Mouse (Mus musculus): ENCODE data around the gene Fam183b. TPM values are rescaled to one million over a fixed set of nuclear protein-coding genes. Genes with fewer than 3 reads are reported as not detected.

Gene Fam183b
- total RNA-seq, 2 experiments from 2014 or later, result 5.9 to 7.5 TPM

GRCm38 (mm10) chr11:58772888-58773287 lies 28.9 kb downstream of the Fam183b start, which contains the start of gene Olfr315:
Gene Olfr315 (plus strand): TSS chr11:58773188.
- DNase-seq, result no peak

- no peak for DNase-seq
These were observed 49.3 kb downstream of the Fam183b start, which contains the start of gene Olfr316 for GRCm38 (mm10) chr11:58752434-58752833. Gene Olfr316 (plus strand): TSS chr11:58752734.

GRCm38 (mm10) chr11:58751096-58751495 lies 50.7 kb downstream of the Fam183b start:
- DNase-seq, result peak; percentile 12 to 13

Other genes with a start within 250 kb of the Fam183b start
- gene Olfr328, start 246.3 kb downstream of the Fam183b start, total RNA-seq (2021), result under 1 TPM in 1 of 2 experiments, not detected in 1; 0.15 TPM
- gene Olfr224, start 231.4 kb downstream of the Fam183b start, total RNA-seq (2021), result not detected
- gene Olfr325, start 224.2 kb downstream of the Fam183b start, total RNA-seq (2021), result not detected
- gene Olfr324, start 206.8 kb downstream of the Fam183b start, total RNA-seq (2021), result not detected
- gene 2210407C18Rik, start 185.9 kb downstream of the Fam183b start, total RNA-seq (2021), result not detected
- gene Olfr323, start 171.5 kb downstream of the Fam183b start, total RNA-seq (2021), result not detected
- not detected for gene Trim58, start 161.5 kb downstream of the Fam183b start, total RNA-seq (2021)
- not detected for gene Olfr322, start 143.2 kb downstream of the Fam183b start, total RNA-seq (2021)
- not detected for gene Olfr320, start 120.9 kb downstream of the Fam183b start, total RNA-seq (2021)
- not detected for gene Olfr319, start 102.8 kb downstream of the Fam183b start, total RNA-seq (2021)
- not detected for gene Olfr318, start 77.9 kb downstream of the Fam183b start, total RNA-seq (2021)
- under 1 TPM in 1 of 2 experiments, not detected in 1; 0.20 TPM for gene Olfr317, start 62.7 kb downstream of the Fam183b start, total RNA-seq (2021)
- under 1 TPM; 0.45 to 0.48 TPM for gene Olfr316, start 49.2 kb downstream of the Fam183b start, total RNA-seq (2021)
- gene Olfr315, start 28.8 kb downstream of the Fam183b start, total RNA-seq (2021), result not detected
- not detected for gene Olfr314, start 19.0 kb downstream of the Fam183b start, total RNA-seq (2021)
- not detected for gene Olfr313, start 13.0 kb upstream of the Fam183b start, total RNA-seq (2021)
- not detected for gene Olfr312, start 27.3 kb upstream of the Fam183b start, total RNA-seq (2021)
- not detected for gene Olfr311, start 37.3 kb upstream of the Fam183b start, total RNA-seq (2021)
- gene Gm12258, start 45.2 kb upstream of the Fam183b start, total RNA-seq (2021), result 10 to 100 TPM; 19.3 to 20.0 TPM
- 10 to 100 TPM in 1 of 2 experiments, 1 to 10 TPM in 1; 9.7 to 12.2 TPM for gene 2810021J22Rik, start 65.3 kb upstream of the Fam183b start, total RNA-seq (2021)
- 1 to 10 TPM; 8.4 to 9.2 TPM for gene Zfp39, start 102.3 kb upstream of the Fam183b start, total RNA-seq (2021)
- under 1 TPM in 1 of 2 experiments, not detected in 1; 0.12 TPM for gene Btnl10, start 115.9 kb upstream of the Fam183b start, total RNA-seq (2021)
- 100 to 1,000 TPM; 478 to 523 TPM for gene Rnf187, start 137.0 kb upstream of the Fam183b start, total RNA-seq (2021)
- 10 to 100 TPM; 88.8 to 93.5 TPM for gene Hist3h2ba, start 147.0 kb upstream of the Fam183b start, total RNA-seq (2021)
- 10 to 100 TPM; 73.2 to 83.2 TPM for gene Hist3h2a, start 152.7 kb upstream of the Fam183b start, total RNA-seq (2021)
- gene Trim17, start 152.7 kb upstream of the Fam183b start, total RNA-seq (2021), result 1 to 10 TPM; 5.6 to 6.2 TPM
- 10 to 100 TPM; 28.8 to 29.3 TPM for gene Trim11, start 176.1 kb upstream of the Fam183b start, total RNA-seq (2021)